In genomic region chr11:24708790-24709189, GRCm38 (mm10) we compare ENCODE assay signal across 31 mouse cellular contexts.
DNase-seq lines count a peak whose midpoint lies in the region; ATAC-seq lines count a peak whose summit lies in the region.
"Had no signal": no experiment of that assay in that cellular context is flagged by ENCODE, and none has a peak within 500 bp of the region (broad histone marks: within the 10 kb centered on the region; RNA-seq: fewer than 3 reads in every experiment).

No protein-coding gene starts in this region.

- intact Hi-C loops in left cerebral cortex, postnatal 4 days (cut with DNase I): no loop called here
- intact Hi-C loops in left cerebral cortex, postnatal 36 days (cut with DNase I): no loop called here

- no peaks in the 10 kb centered on the region for H3K27me3 ChIP-seq in forebrain, embryonic 16.5 days (replicated peaks; ENCODE audit: control insufficient read depth, insufficient read depth, low read length)
- H3K27me3 ChIP-seq in hindbrain, embryonic 15.5 days: no peaks in the 10 kb centered on the region
- H3K27me3 ChIP-seq: embryonic facial prominence, embryonic 15.5 days; liver, embryonic 12.5 days; megakaryocyte, embryonic 14.5 days; neural tube, embryonic 15.5 days had no signal

- DNase-seq in cerebellum, postnatal 14 days: peak; percentile 27 to 37
- no peak for DNase-seq in cerebellum, adult 9-10 months
- peak; percentile 8 for DNase-seq in left cerebral cortex, postnatal 4 days
- DNase-seq in left cerebral cortex, postnatal 36 days (ENCODE audit: low spot score in 2 of 2): no peak
- DNase-seq in right cerebral cortex, adult 2 months (ENCODE audit: low spot score in 2 of 2): no peak
- DNase-seq in adipocyte (ENCODE audit: low spot score): no peak
- DNase-seq: adrenal gland, postnatal 10 days; cerebellum, adult 11 months; cerebellum, adult 9-11 months; gastrocnemius, postnatal 36 days; heart, adult 18-20 months; heart, postnatal 36 days; kidney, adult 11 months; kidney, postnatal 14 days; layer of hippocampus, adult 9-11 months; liver, postnatal 0 days; lung, postnatal 4 days; spleen, adult 18-20 months; thymus, adult 2 months; thymus, postnatal 36 days had no signal

- 80% methylated on average over 3 of the region's 3 CpGs for WGBS in forebrain, embryonic 16.5 days
- WGBS in hindbrain, embryonic 15.5 days: 56% methylated on average over 3 of the region's 3 CpGs

- no peaks in the 10 kb centered on the region for H3K36me3 ChIP-seq in forebrain, embryonic 16.5 days (ENCODE audit: control insufficient read depth, insufficient read depth)
- H3K36me3 ChIP-seq in hindbrain, embryonic 15.5 days: no peaks in the 10 kb centered on the region
- H3K36me3 ChIP-seq: embryonic facial prominence, embryonic 10.5 days; embryonic facial prominence, embryonic 15.5 days; G1E; liver, embryonic 12.5 days; neural tube, embryonic 15.5 days had no signal

- H3K4me3 ChIP-seq in forebrain, embryonic 16.5 days (replicated peaks; ENCODE audit: low read length): no peak overlapping the region
- no peak overlapping the region for H3K4me3 ChIP-seq in hindbrain, embryonic 15.5 days
- H3K4me3 ChIP-seq: embryonic facial prominence, embryonic 10.5 days; embryonic facial prominence, embryonic 15.5 days; liver, embryonic 12.5 days; megakaryocyte, embryonic 14.5 days; neural tube, embryonic 15.5 days had no signal

- peak; percentile 62 for ATAC-seq in forebrain, embryonic 16.5 days
- 0 out of 2 replicates have a peak, but pooled peaks have one; percentile 66 for ATAC-seq in hindbrain, embryonic 15.5 days (ENCODE audit: low FRiP score, low read depth)
- ATAC-seq: inflammation-experienced regulatory T-cells, adult 6 months; liver, embryonic 12.5 days; liver, postnatal 0 days had no signal

- H3K4me2 ChIP-seq in forebrain, embryonic 16.5 days (ENCODE audit: low read length): no peak overlapping the region
- H3K4me2 ChIP-seq in hindbrain, embryonic 15.5 days: no peak overlapping the region
- H3K4me2 ChIP-seq: embryonic facial prominence, embryonic 15.5 days; heart, embryonic 11.5 days; liver, embryonic 12.5 days; neural tube, embryonic 15.5 days had no signal

- H3K27ac ChIP-seq in forebrain, embryonic 16.5 days (ENCODE audit: low read length): no peak overlapping the region
- no peak overlapping the region for H3K27ac ChIP-seq in hindbrain, embryonic 15.5 days (replicated peaks)
- H3K27ac ChIP-seq: embryonic facial prominence, embryonic 10.5 days; embryonic facial prominence, embryonic 15.5 days; liver, embryonic 12.5 days; neural tube, embryonic 15.5 days; stomach, postnatal 0 days had no signal

- no peak overlapping the region for H3K9ac ChIP-seq in forebrain, embryonic 16.5 days (replicated peaks; ENCODE audit: low read depth, low read length)
- H3K9ac ChIP-seq in hindbrain, embryonic 15.5 days: no peak overlapping the region
- H3K9ac ChIP-seq: embryonic facial prominence, embryonic 15.5 days; liver, embryonic 12.5 days; liver, postnatal 0 days; neural tube, embryonic 15.5 days had no signal

- H3K9me3 ChIP-seq in forebrain, embryonic 16.5 days (ENCODE audit: control insufficient read depth, low read length): no peaks in the 10 kb centered on the region
- no peaks in the 10 kb centered on the region for H3K9me3 ChIP-seq in hindbrain, embryonic 15.5 days
- H3K9me3 ChIP-seq: embryonic facial prominence, embryonic 10.5 days; embryonic facial prominence, embryonic 15.5 days; G1E; liver, embryonic 12.5 days; megakaryocyte, embryonic 14.5 days; neural tube, embryonic 15.5 days had no signal

- no peaks in the 10 kb centered on the region; the same call in 1 of the 2 replicates for H3K4me1 ChIP-seq in forebrain, embryonic 16.5 days (replicated peaks; ENCODE audit: control insufficient read depth, insufficient read depth, low read length)
- no peaks in the 10 kb centered on the region for H3K4me1 ChIP-seq in hindbrain, embryonic 15.5 days (replicated peaks)
- H3K4me1 ChIP-seq: embryonic facial prominence, embryonic 10.5 days; embryonic facial prominence, embryonic 15.5 days; liver, embryonic 12.5 days; megakaryocyte, embryonic 14.5 days; neural tube, embryonic 15.5 days had no signal

Comparison
In these comparisons a context has a peak if more than half of its experiments do, and no peak if none do; other contexts are left out.
1. DNase-seq: peak in cerebellum, postnatal 14 days (2 of 2) and left cerebral cortex, postnatal 4 days (single experiment); none in cerebellum, adult 9-10 months (single experiment), left cerebral cortex, postnatal 36 days (0 of 2), right cerebral cortex, adult 2 months (0 of 2) and adipocyte (single experiment).